8 mouse cellular contexts compared by ENCODE assay signal in genomic region chr2:156324681-156325080, GRCm38 (mm10). TPM values are rescaled to one million over a fixed set of nuclear protein-coding genes. Genes with fewer than 3 reads are reported as not detected.
DNase-seq lines count a peak whose midpoint lies in the region; ATAC-seq and TF ChIP-seq lines count a peak whose summit lies in the region.

No protein-coding gene starts in this region.

- no peaks in the 10 kb centered on the region for H3K27me3 ChIP-seq in lung, postnatal 0 days (replicated peaks; ENCODE audit: insufficient read depth, low read length)

- TF ChIP-seq CTCF in gastrocnemius, adult 2 months (IDR thresholded peaks at IDR 0.05), result no peak
- TF ChIP-seq CTCF in lung, postnatal 0 days (IDR thresholded peaks at IDR 0.05), result peak; percentile 18; the same call in 1 of the 2 replicates

- DNase-seq in MN1 (ENCODE audit: low spot score), result peak; percentile 80
- DNase-seq in gastrocnemius, adult 2 months, result peak; percentile 48
- DNase-seq in kidney, adult 11 months, result peak; percentile 41
- DNase-seq in lung, postnatal 0 days (ENCODE audit: low spot score), result peak; percentile 80
- no peak for DNase-seq in cerebellum, postnatal 36 days
- DNase-seq in right cerebral cortex, adult 18-20 months, result no peak
- no peak for DNase-seq in natural killer cell, adult 2 months (ENCODE audit: low spot score in 2 of 2)
- no peak for DNase-seq in urinary bladder, adult 2 months (ENCODE audit: low spot score)

- H3K4me3 ChIP-seq in gastrocnemius, adult 2 months, result peak overlapping the region; percentile 7; the same call in 1 of the 2 replicates
- no peak overlapping the region for H3K4me3 ChIP-seq in lung, postnatal 0 days (ENCODE audit: low read depth, low read length)

- WGBS in lung, postnatal 0 days, result 9% methylated on average over 5 of the region's 5 CpGs

- H3K36me3 ChIP-seq in lung, postnatal 0 days (ENCODE audit: insufficient read depth, low read length), result no peaks in the 10 kb centered on the region

- ATAC-seq in lung, postnatal 0 days, result peak; percentile 90

- H3K9ac ChIP-seq in lung, postnatal 0 days (replicated peaks; ENCODE audit: low read depth), result no peak overlapping the region

- no peaks in the 10 kb centered on the region for H3K9me3 ChIP-seq in lung, postnatal 0 days (ENCODE audit: low read length)

- peak overlapping the region; percentile 32 for H3K27ac ChIP-seq in gastrocnemius, adult 2 months
- peak overlapping the region; percentile 73 for H3K27ac ChIP-seq in lung, postnatal 0 days (ENCODE audit: low read length)

- no peak for TF ChIP-seq EP300 in lung, postnatal 0 days (IDR thresholded peaks at IDR 0.05)

- peak overlapping the region; percentile 33 for H3K4me2 ChIP-seq in lung, postnatal 0 days (replicated peaks; ENCODE audit: low read depth, low read length)

- intact Hi-C loops in gastrocnemius, adult 2 months (cut with DNase I), result no loop called here

- no peaks in the 10 kb centered on the region for H3K4me1 ChIP-seq in lung, postnatal 0 days (ENCODE audit: insufficient read depth, low read depth, low read length)

RNA-seq across cellular contexts. Expression of gene Scand1, which starts 12.2 kb away (rescaled TPM):
- total RNA-seq in gastrocnemius, adult 2 months (2021), result 10 to 100 TPM; 61.0 to 61.2 TPM
- polyA plus RNA-seq in lung, postnatal 0 days (2015; fragmentation: Nextera tagmentation; extraction: Ambion mirVana), result 119 TPM in 2 replicates
- 71.0 and 72.5 TPM in 2 replicates for polyA plus RNA-seq in urinary bladder, adult 2 months (2012; rRNA removed)

RNA-seq across cellular contexts. Expression of gene Cnbd2, which starts 12.6 kb away (rescaled TPM):
- total RNA-seq in gastrocnemius, adult 2 months (2021), result under 1 TPM; 0.86 to 0.92 TPM
- polyA plus RNA-seq in lung, postnatal 0 days (2015; fragmentation: Nextera tagmentation; extraction: Ambion mirVana), result 6.8 and 7.0 TPM in 2 replicates
- polyA plus RNA-seq in urinary bladder, adult 2 months (2012; rRNA removed), result 3.4 and 4.5 TPM in 2 replicates

Comparison
In these comparisons a context has a peak if more than half of its experiments do, and no peak if none do; other contexts are left out.
1. DNase-seq: peak in MN1 (single experiment), gastrocnemius, adult 2 months (single experiment), kidney, adult 11 months (single experiment) and lung, postnatal 0 days (single experiment); none in cerebellum, postnatal 36 days (0 of 2), right cerebral cortex, adult 18-20 months (single experiment), natural killer cell, adult 2 months (0 of 2) and urinary bladder, adult 2 months (single experiment).